Mouse (Mus musculus) MEL-GATA-1-ER (cell line): ENCODE measurements around the gene Cyp2c68.
"Not testable (repeated sequence)": the region's sequence is repeated elsewhere in the genome, so short reads cannot be mapped to it uniquely, and the experiment has no call there.

Experiments used
- DNase-seq: peaks from one replicate; pipeline ENCODE4 v3.0.0-alpha.2; 2012; ENCODE audit warnings: low read depth; ENCODE audit errors: extremely low read depth

Cyp2c68 gene

DNA sequence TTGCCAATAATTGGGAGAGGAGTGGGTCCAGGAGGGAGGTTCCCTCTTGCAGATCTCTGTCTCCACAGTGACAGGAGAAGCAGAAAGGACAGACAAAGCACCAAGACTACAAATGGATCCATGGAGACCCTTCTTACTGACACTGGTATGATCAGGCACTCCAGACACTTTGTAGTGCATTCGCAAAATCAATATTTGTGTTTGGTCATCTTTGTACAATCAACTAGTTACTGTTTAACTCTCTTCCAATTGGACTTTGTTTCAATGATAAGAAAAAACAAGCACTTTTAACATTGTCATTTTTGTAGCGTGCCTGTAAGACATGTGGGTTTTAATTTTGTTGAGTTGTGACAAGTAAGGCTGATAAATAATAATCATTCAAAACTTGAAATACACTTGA is at the start of gene Cyp2c68:
Gene Cyp2c68 (minus strand): TSS at position 135 of the 400 bp plus-strand sequence.
- DNase-seq, result no peak

DNA sequence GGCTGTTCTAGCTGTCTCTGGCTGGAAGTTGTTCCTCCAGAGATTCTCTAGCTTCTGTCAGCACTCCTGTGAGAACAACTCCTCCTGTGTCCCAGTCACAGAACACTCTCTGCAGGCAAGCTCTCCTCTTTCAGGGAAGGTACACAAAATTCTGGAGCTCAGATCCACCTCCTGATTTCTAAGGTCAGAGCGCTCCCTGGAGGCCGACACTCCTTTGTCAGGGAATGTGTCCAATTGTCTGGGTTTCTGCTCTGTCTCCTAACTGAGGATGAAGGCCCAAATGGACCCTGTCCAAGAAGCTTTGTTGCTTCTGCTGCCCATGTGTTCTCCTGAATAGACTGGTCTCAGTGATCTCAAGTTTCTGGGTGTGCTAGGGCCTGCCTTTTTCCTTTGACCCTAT is 44.6 kb upstream of the Cyp2c68 start:
- not testable (repeated sequence) for DNase-seq

GRCm38 (mm10) chr19:39745357-39745756 is 4.5 kb upstream of the Cyp2c68 start:
- no peak for DNase-seq

GRCm38 (mm10) chr19:39744361-39744760 is 3.5 kb upstream of the Cyp2c68 start:
- DNase-seq, result not testable (repeated sequence)

GRCm38 (mm10) chr19:39711116-39711515 is 29.7 kb downstream of the Cyp2c68 start:
- DNase-seq, result not testable (repeated sequence)

DNA sequence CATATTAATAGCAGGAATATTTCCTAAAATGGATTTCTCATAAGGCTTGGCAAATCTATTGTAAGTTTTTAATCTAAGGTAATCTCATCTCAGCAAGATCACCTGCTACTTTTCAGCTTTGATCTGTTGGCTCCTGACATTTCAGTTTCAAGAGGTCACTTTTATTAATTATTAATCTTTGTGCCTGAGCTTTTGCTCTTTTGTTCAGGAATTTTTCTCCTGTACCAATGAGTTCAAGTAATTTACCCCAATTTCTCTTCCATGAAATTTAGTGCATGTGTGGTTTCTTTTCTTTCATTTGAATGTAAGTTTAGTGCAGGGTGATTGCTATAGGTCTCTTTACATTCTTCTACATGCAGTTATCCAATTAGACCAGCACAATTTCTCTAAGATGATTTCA is 75.2 kb downstream of the Cyp2c68 start:
- DNase-seq, result not testable (repeated sequence)

DNA sequence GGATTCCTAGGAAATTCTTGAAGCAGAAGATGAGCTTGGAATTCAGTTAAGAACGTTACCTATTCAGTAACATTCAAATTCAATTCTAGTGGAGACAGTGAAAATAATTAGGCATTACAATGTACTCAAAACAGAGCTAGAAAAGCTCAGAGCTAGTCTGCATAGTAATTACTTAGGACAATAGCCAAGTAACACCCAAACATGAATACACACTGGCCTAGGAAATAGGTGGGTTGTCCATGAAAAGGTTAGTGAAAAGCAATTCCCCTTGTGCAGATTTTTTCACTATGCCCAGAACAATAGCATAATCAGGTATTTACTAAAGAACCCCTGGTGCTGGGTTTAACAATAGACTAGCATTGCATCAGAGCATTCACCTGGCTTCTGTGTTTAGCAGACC is 88.5 kb downstream of the Cyp2c68 start:
- DNase-seq, result no peak

DNA sequence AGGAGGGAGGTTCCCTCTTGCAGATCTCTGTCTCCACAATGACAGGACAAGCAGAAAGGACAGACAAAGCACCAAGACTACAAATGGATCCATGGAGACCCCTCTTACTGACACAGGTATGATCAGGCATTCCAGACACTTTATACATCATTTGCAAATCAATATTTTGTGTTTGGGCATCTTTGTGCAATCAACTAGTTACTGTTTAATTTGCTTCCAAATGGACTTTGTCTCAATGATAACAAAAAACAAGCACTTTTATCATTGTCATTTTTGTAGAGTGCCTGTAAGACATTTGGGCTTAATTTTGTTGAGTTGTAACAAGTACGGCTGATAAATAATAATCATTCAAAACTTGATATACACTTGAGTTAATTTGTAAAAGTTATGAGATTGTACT is 91.9 kb downstream of the Cyp2c68 start, which contains the start of gene Cyp2c67:
Gene Cyp2c67 (minus strand): TSS at position 114 of the 400 bp plus-strand sequence.
- no peak for DNase-seq

DNA sequence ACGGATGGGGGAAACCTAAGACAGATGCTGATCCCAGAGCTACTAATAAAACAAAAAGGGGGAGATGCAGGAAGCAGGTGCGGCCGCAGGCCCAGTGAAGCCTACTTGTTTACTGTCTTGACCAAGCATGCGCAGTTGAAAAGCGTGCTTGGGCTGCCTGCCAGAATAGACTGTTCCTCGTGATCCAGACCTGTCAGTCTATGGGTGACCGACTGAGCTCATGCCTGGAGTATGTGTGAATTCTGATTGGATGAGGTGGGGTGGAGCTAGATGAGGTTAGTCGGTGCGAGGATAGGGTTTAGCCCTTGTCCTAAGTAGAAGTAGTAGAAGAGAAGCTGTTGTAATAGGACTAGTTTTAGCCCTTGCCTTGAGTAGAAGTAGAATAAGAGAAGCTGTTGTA is 93.3 kb downstream of the Cyp2c68 start:
- DNase-seq, result no peak

DNA sequence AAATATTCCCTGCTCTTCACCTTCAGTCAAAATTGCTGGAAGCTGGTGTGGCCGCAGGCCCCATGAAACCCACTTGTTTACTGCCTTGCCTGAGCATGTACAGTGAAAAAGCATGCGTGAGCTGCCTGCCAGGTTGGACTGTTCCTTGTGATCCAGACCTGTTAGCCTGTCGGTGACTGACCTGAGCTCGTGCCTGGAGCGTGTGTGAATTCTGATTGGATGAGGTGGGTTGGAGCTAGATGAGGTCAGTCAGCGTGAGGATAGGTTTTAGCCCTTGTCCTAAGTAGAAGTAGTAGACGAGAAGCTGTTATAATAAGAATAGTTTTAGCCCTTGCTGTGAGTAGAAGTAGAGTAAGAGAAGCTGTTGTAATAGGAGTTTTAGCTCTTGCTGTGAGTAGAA is 96.3 kb downstream of the Cyp2c68 start:
- not testable (repeated sequence) for DNase-seq
